Mouse (Mus musculus): Measurements from ENCODE around the gene Chl1. TPM values are rescaled to one million over a fixed set of nuclear protein-coding genes. Genes with fewer than 3 reads are reported as not detected.

Chl1 gene
- polyA plus RNA-seq, 3 experiments from 2014 or later, result 0.30 TPM; not detected in 2

- ATAC-seq, result no peak
Observed at GRCm38 (mm10) chr6:103543753-103544152, 33.4 kb downstream of the Chl1 start.

GRCm38 (mm10) chr6:103546314-103546713 is 35.9 kb downstream of the Chl1 start:
- no peak for ATAC-seq

- ATAC-seq, result no peak
Observed at GRCm38 (mm10) chr6:103549929-103550328, 39.5 kb downstream of the Chl1 start.

GRCm38 (mm10) chr6:103558037-103558893 is 47.9 kb downstream of the Chl1 start:
- ATAC-seq, result no peak

- no peak for ATAC-seq
Observed at GRCm38 (mm10) chr6:103558894-103559225, 48.5 kb downstream of the Chl1 start.

- no peak for ATAC-seq
Observed at GRCm38 (mm10) chr6:103559344-103559743, 49.0 kb downstream of the Chl1 start.

GRCm38 (mm10) chr6:103564811-103565210 is 54.4 kb downstream of the Chl1 start:
- ATAC-seq, result no peak

GRCm38 (mm10) chr6:103567247-103567646 is 56.9 kb downstream of the Chl1 start:
- no peak for ATAC-seq

GRCm38 (mm10) chr6:103572659-103573058 is 62.3 kb downstream of the Chl1 start:
- no peak for ATAC-seq

- ATAC-seq, result no peak
Observed at GRCm38 (mm10) chr6:103584224-103584623, 73.8 kb downstream of the Chl1 start.

- ATAC-seq, result no peak
Observed at GRCm38 (mm10) chr6:103585667-103586066, 75.3 kb downstream of the Chl1 start.

- no peak for ATAC-seq
Observed at GRCm38 (mm10) chr6:103586081-103586480, 75.7 kb downstream of the Chl1 start.

- ATAC-seq, result no peak
Observed at GRCm38 (mm10) chr6:103602070-103602469, 91.7 kb downstream of the Chl1 start.

- ATAC-seq, result no peak
Observed at GRCm38 (mm10) chr6:103610656-103611055, 100.3 kb downstream of the Chl1 start.

GRCm38 (mm10) chr6:103612626-103613025 is 102.2 kb downstream of the Chl1 start:
- ATAC-seq, result no peak

GRCm38 (mm10) chr6:103613714-103614113 is 103.3 kb downstream of the Chl1 start:
- ATAC-seq, result no peak

- no peak for ATAC-seq
Observed at GRCm38 (mm10) chr6:103615924-103616602, 105.7 kb downstream of the Chl1 start.

- ATAC-seq, result no peak
Observed at GRCm38 (mm10) chr6:103620880-103621279, 110.5 kb downstream of the Chl1 start.

- no peak for ATAC-seq
Observed at GRCm38 (mm10) chr6:103622117-103622713, 111.8 kb downstream of the Chl1 start.

- no peak for ATAC-seq
Observed at GRCm38 (mm10) chr6:103632856-103633255, 122.5 kb downstream of the Chl1 start.

GRCm38 (mm10) chr6:103656778-103657177 is 146.4 kb downstream of the Chl1 start:
- ATAC-seq, result no peak

GRCm38 (mm10) chr6:103659173-103659572 is 148.8 kb downstream of the Chl1 start:
- no peak for ATAC-seq

GRCm38 (mm10) chr6:103665206-103665605 is 154.8 kb downstream of the Chl1 start:
- no peak for ATAC-seq
